Mouse (Mus musculus) myocyte (in vitro differentiated cells): ENCODE results near the gene Fkbp8.
"Not testable (repeated sequence)": the region's sequence is repeated elsewhere in the genome, so short reads cannot be mapped to it uniquely, and the experiment has no call there.

Source experiments
- CEBPB ChIP-seq: IDR thresholded peaks from 2 replicates; pipeline ENCODE4 v1.6.1; 2011; ENCODE audit warnings: mild to moderate bottlenecking, moderate library complexity; ENCODE audit not compliant: poor library complexity, insufficient read depth, severe bottlenecking
- MAX ChIP-seq: IDR thresholded peaks from one replicate; pipeline ENCODE4 v1.6.1; 2011; ENCODE audit warnings: low read depth, mild to moderate bottlenecking, control low read depth
- MYOD1 ChIP-seq, 3 experiments: IDR thresholded peaks; one replicate each; pipeline ENCODE4 v1.6.1; 2011; ENCODE audit warnings: control low read depth in 2 of 3, low read depth in 2 of 3, mild to moderate bottlenecking in 2 of 3, moderate library complexity in 1 of 3; ENCODE audit not compliant: insufficient read length in 2 of 3, control insufficient read depth in 1 of 3
- POLR2A ChIP-seq: IDR thresholded peaks from one replicate; pipeline ENCODE4 v1.6.1; 2011; ENCODE audit warnings: low read depth, mild to moderate bottlenecking, control low read depth, moderate library complexity; ENCODE audit not compliant: insufficient read length
- SRF ChIP-seq: IDR thresholded peaks from one replicate; pipeline ENCODE4 v1.6.1; 2011; ENCODE audit warnings: low read depth; ENCODE audit not compliant: control insufficient read depth, insufficient read length
- TCF12 ChIP-seq: IDR thresholded peaks from one replicate; pipeline ENCODE4 v1.6.1; 2011; ENCODE audit warnings: mild to moderate bottlenecking, control low read depth; ENCODE audit not compliant: poor library complexity, insufficient read depth, severe bottlenecking
- USF1 ChIP-seq: IDR thresholded peaks from one replicate; pipeline ENCODE4 v1.6.1; 2011; ENCODE audit warnings: low read depth, mild to moderate bottlenecking, control low read depth, moderate library complexity

- not testable (repeated sequence) for TF ChIP-seq POLR2A; CEBPB; TCF12; USF1; MAX; MYOD1 (IDR thresholded peaks at IDR 0.05; ENCODE audit: control insufficient read depth in 1 of 3, insufficient read length in 2 of 3, low read depth in 2 of 3); SRF
Observed at GRCm38 (mm10) chr8:70511174-70511573, 16.4 kb upstream of the Fkbp8 start.
